Mouse (Mus musculus) G1E (cell line): Measurements from ENCODE around the gene Rsu1. TPM values are rescaled to one million over a fixed set of nuclear protein-coding genes. Genes with fewer than 3 reads are reported as not detected.

Experiments used
- ATAC-seq: 2 replicates; pipeline ENCODE4 v1.8.0; 2016; ENCODE audit warnings: mild to moderate bottlenecking; ENCODE audit not compliant: insufficient number of reproducible peaks, poor library complexity, low FRiP score, severe bottlenecking; ENCODE audit errors: extremely low read depth
- DNase-seq: peaks from one replicate; pipeline ENCODE4 v3.0.0; 2012; ENCODE audit warnings: low spot score
- H3K27me3 ChIP-seq: 2 replicates; pipeline ENCODE4 v1.6.1; 2012; ENCODE audit warnings: mild to moderate bottlenecking, low read length, inconsistent platforms; ENCODE audit not compliant: insufficient read depth
- H3K36me3 ChIP-seq: replicated peaks from 2 replicates; pipeline ENCODE3; 2012; ENCODE audit warnings: mild to moderate bottlenecking, inconsistent platforms
- H3K4me1 ChIP-seq: 2 replicates; pipeline ENCODE4 v1.6.1; 2012; ENCODE audit warnings: low read depth, low read length, inconsistent platforms, mixed read lengths; ENCODE audit not compliant: insufficient read depth
- H3K4me3 ChIP-seq: 2 replicates; pipeline ENCODE4 v1.5.1; 2012; ENCODE audit warnings: low read depth, mild to moderate bottlenecking, inconsistent platforms, low read length, moderate library complexity, mixed read lengths
- H3K9me3 ChIP-seq: replicated peaks from 2 replicates; pipeline ENCODE4 v1.6.1; 2012; ENCODE audit warnings: inconsistent platforms
- CTCF ChIP-seq: IDR thresholded peaks from 2 replicates; pipeline ENCODE4 v1.5.1; 2012; ENCODE audit warnings: low read depth, low read length, inconsistent platforms, mixed read lengths
- GATA1 ChIP-seq: IDR thresholded peaks from 2 replicates; pipeline ENCODE4 v1.6.1; 2012; ENCODE audit warnings: borderline replicate concordance, low read length, inconsistent platforms, mixed read lengths
- GATA2 ChIP-seq: IDR thresholded peaks from 2 replicates; pipeline ENCODE4 v1.6.1; 2012; ENCODE audit warnings: low read depth, low read length, inconsistent platforms, borderline replicate concordance
- POLR2AphosphoS5 ChIP-seq: IDR thresholded peaks from 2 replicates; pipeline ENCODE4 v1.6.1; 2012; ENCODE audit warnings: low read depth, low read length, inconsistent platforms; ENCODE audit not compliant: insufficient replicate concordance
- TAL1 ChIP-seq: conservative IDR thresholded peaks from 2 replicates; pipeline ENCODE4 v1.6.1; 2012; ENCODE audit warnings: low read depth, low read length, inconsistent platforms, mixed read lengths
- polyA plus RNA-seq: library from polyadenylated mRNA; stranded (reverse); fragments of >175 nt; gene quantifications from 2 replicates; pipeline ENCODE4 v1.2.3, GENCODE M21; 2012
- total RNA-seq, 2 experiments: library from RNA; stranded (forward) in 1 of 2; stranded (reverse) in 1 of 2; fragments of 200-1000 nt in 1 of 2; fragments of >200 nt in 1 of 2; fragmentation: Nextera tagmentation in 1 of 2; gene quantifications; 2 replicates each; pipeline ENCODE4 v1.2.3; 2014 to 2017

Rsu1 gene
- total and polyA plus RNA-seq, 3 experiments = 3.0 to 55.5 (median 54.5) TPM

- Histone ChIP-seq H3K27me3 (no peaks in the 10 kb centered on the region), H3K4me3 (no peak overlapping the region), H3K36me3 (no peaks in the 10 kb centered on the region), H3K4me1 (no peaks in the 10 kb centered on the region), H3K9me3 (no peaks in the 10 kb centered on the region)
- DNase-seq (no peak), ATAC-seq (no peak)
- TF ChIP-seq CTCF (no peak), POLR2AphosphoS5 (no peak), TAL1 (no peak), GATA1 (no peak), GATA2 (no peak)
These were observed 64.4 kb downstream of the Rsu1 start for GRCm38 (mm10) chr2:13206825-13207224.

- no peaks in the 10 kb centered on the region for H3K27me3 ChIP-seq
- H3K4me3 ChIP-seq = no peak overlapping the region
- H3K4me1 ChIP-seq = no peaks in the 10 kb centered on the region
- no peak for TF ChIP-seq CTCF
- TF ChIP-seq GATA1 = no peak
- TF ChIP-seq TAL1 = no peak
- no peak for TF ChIP-seq GATA2
- TF ChIP-seq POLR2AphosphoS5 = no peak
- H3K9me3 ChIP-seq = no peaks in the 10 kb centered on the region
- H3K36me3 ChIP-seq = no peaks in the 10 kb centered on the region
- DNase-seq (no peak), ATAC-seq (no peak)
These were observed 64.8 kb downstream of the Rsu1 start for GRCm38 (mm10) chr2:13206367-13206766.

DNA sequence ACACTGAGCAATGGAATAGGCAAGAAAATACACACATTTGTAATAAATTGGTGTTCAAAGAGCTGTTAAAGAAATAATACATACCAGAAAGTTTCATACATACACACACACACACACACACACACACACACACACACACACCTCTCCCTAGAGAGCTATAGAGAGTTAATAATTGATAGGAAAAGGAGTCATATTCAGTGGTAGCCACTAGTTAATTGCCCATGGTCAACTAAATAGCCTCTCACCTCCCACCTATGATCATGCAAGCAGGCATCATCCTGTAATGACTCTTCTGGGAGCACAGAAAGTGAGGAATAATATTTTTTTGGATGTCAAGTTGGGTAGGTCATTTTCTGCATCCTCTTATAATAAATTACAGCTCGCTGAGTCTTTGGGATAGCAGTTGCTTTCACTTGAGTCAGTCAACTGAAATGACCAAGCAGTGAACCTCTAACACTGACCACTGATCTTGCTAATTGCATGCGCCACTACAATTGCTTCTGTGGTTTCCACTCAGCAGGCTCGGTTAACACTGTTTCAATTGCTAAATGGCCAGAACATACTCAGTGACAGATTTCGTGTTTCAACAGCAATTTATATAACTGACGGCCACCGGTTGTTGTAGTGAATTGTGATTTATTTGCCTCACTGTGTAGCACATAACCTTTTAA is 68.3 kb downstream of the Rsu1 start:
- no peak for TF ChIP-seq CTCF
- no peak for TF ChIP-seq GATA2
- no peak for TF ChIP-seq POLR2AphosphoS5
- TF ChIP-seq TAL1 = no peak
- no peak for TF ChIP-seq GATA1
- H3K4me3 ChIP-seq = no peak overlapping the region
- no peak for DNase-seq
- no peaks in the 10 kb centered on the region for H3K4me1 ChIP-seq
- no peaks in the 10 kb centered on the region for H3K9me3 ChIP-seq
- H3K36me3 ChIP-seq = peaks cover 2% of the 10 kb centered on the region
- no peak for ATAC-seq
- no peaks in the 10 kb centered on the region for H3K27me3 ChIP-seq

DNA sequence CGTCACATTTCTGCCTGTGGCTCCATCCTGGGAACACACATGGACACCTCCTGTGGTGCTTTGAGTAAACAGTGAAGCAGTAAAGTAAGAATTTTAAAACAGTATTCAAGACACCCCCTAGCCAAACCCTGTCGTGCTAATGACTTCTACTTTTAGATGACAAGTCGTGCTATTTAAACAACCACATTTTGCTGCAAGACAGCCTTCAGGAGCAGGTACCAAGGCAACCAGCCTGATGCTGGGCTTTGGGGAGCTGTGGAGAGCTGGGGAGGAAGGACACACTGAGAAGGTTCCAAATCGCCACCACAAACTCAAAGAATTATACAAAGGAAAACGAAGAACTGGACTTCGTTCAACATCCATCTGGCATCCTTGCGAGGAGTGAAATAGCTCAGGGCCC is 71.5 kb downstream of the Rsu1 start:
- peaks cover 2% of the 10 kb centered on the region for H3K36me3 ChIP-seq
- H3K9me3 ChIP-seq = no peaks in the 10 kb centered on the region
- no peaks in the 10 kb centered on the region for H3K4me1 ChIP-seq
- no peak for ATAC-seq
- no peak for DNase-seq
- H3K4me3 ChIP-seq = no peak overlapping the region
- no peaks in the 10 kb centered on the region for H3K27me3 ChIP-seq
- TF ChIP-seq POLR2AphosphoS5 (no peak), TAL1 (no peak), GATA2 (no peak), GATA1 (no peak), CTCF (no peak)

DNA sequence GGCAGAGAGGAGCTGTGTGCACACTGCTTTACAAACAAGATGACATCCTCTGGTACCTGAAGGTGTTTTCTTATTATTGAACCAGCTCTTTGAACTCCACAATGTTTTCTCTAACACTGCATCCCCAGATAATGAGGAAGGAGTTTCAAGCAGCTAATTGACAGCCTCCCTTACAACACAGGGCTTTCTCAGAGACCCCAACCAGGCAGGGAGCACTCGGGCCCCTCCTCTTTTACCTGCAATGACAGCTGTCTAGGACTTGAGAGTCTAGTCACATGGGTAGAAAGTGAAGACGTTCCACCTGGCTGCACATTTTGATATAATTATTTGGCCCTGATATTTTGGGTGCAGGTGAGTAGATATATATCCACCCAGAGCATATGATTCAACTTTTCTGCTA is 72.2 kb downstream of the Rsu1 start:
- no peak for ATAC-seq
- Histone ChIP-seq H3K4me3 (no peak overlapping the region), H3K36me3 (peaks cover 2% of the 10 kb centered on the region), H3K4me1 (no peaks in the 10 kb centered on the region), H3K27me3 (no peaks in the 10 kb centered on the region), H3K9me3 (no peaks in the 10 kb centered on the region)
- TF ChIP-seq GATA2 (no peak), TAL1 (no peak), POLR2AphosphoS5 (no peak), GATA1 (no peak), CTCF (no peak)
- DNase-seq = no peak

- Histone ChIP-seq H3K9me3 (no peaks in the 10 kb centered on the region), H3K36me3 (peaks cover 2% of the 10 kb centered on the region), H3K4me1 (no peaks in the 10 kb centered on the region), H3K27me3 (no peaks in the 10 kb centered on the region), H3K4me3 (no peak overlapping the region)
- TF ChIP-seq TAL1 (no peak), GATA1 (no peak), CTCF (no peak), POLR2AphosphoS5 (no peak), GATA2 (no peak)
- DNase-seq (no peak), ATAC-seq (no peak)
These were observed 75.7 kb downstream of the Rsu1 start for GRCm38 (mm10) chr2:13195540-13195939.
